Mouse (Mus musculus) midbrain, embryonic 12.5 days (tissue): Measurements from ENCODE around the gene Cpt1a. TPM values are rescaled to one million over a fixed set of nuclear protein-coding genes. Genes with fewer than 3 reads are reported as not detected.

ENCODE experiments used
- ATAC-seq: fragments of 200-750 bp; cut with Nextera tagmentation; 2 replicates; pipeline ENCODE4 v1.8.0; 2017; ENCODE audit warnings: low read depth, moderate TSS enrichment, moderate library complexity; ENCODE audit not compliant: low FRiP score
- H3K27ac ChIP-seq: fragments of 300-500 bp; sonication (generic); replicated peaks from 2 replicates; pipeline ENCODE4 v1.5.1; 2016; ENCODE audit warnings: mild to moderate bottlenecking
- H3K27me3 ChIP-seq: fragments of 300-500 bp; sonication (generic); 2 replicates; pipeline ENCODE4 v1.6.1; 2016; ENCODE audit warnings: mild to moderate bottlenecking
- H3K36me3 ChIP-seq: fragments of 300-500 bp; sonication (generic); 2 replicates; pipeline ENCODE4 v1.6.1; 2016
- H3K4me1 ChIP-seq: fragments of 300-500 bp; sonication (generic); 2 replicates; pipeline ENCODE4 v1.6.1; 2016
- H3K4me2 ChIP-seq: fragments of 300-500 bp; sonication (generic); replicated peaks from 2 replicates; pipeline ENCODE4 v1.6.1; 2016; ENCODE audit warnings: mild to moderate bottlenecking, moderate library complexity
- H3K4me3 ChIP-seq: fragments of 300-500 bp; sonication (generic); 2 replicates; pipeline ENCODE4 v1.5.1; 2016; ENCODE audit warnings: mild to moderate bottlenecking
- H3K9ac ChIP-seq: fragments of 300-500 bp; sonication (generic); replicated peaks from 2 replicates; pipeline ENCODE4 v1.6.1; 2016; ENCODE audit warnings: mild to moderate bottlenecking, moderate library complexity
- H3K9me3 ChIP-seq: fragments of 300-500 bp; sonication (generic); 2 replicates; pipeline ENCODE4 v1.6.1; 2016; ENCODE audit warnings: mild to moderate bottlenecking
- WGBS: fragments of 180-500 bp; shearing (Covaris S2); methylation state at CpG from one replicate; pipeline ENCODE4 v1.1.7; 2016; 5-methylcytosine and 5-hydroxymethylcytosine counted together
- polyA plus RNA-seq: library from polyadenylated mRNA; unstranded; fragments of >200 nt; fragmentation: Nextera tagmentation; extraction: Ambion mirVana; gene quantifications from 2 replicates; pipeline ENCODE4 v1.2.1, GENCODE M21; 2016

The Cpt1a gene
- polyA plus RNA-seq, 1 experiment from 2014 or later: 13.3 TPM

- H3K4me3 ChIP-seq: no peak overlapping the region
- H3K9ac ChIP-seq: no peak overlapping the region
- H3K4me1 ChIP-seq: no peaks in the 10 kb centered on the region
- H3K27ac ChIP-seq: no peak overlapping the region
- H3K4me2 ChIP-seq: no peak overlapping the region
- no peak for ATAC-seq
- H3K27me3 ChIP-seq: no peaks in the 10 kb centered on the region
- no peaks in the 10 kb centered on the region for H3K36me3 ChIP-seq
- H3K9me3 ChIP-seq: no peaks in the 10 kb centered on the region
- 64% methylated on average over 5 of the region's 5 CpGs for WGBS
These were observed 33.0 kb downstream of the Cpt1a start for GRCm38 (mm10) chr19:3355096-3355495.

- no peaks in the 10 kb centered on the region for H3K9me3 ChIP-seq
- WGBS: 68% methylated on average over 5 of the region's 5 CpGs
- H3K4me2 ChIP-seq: no peak overlapping the region
- no peaks in the 10 kb centered on the region for H3K27me3 ChIP-seq
- H3K36me3 ChIP-seq: no peaks in the 10 kb centered on the region
- ATAC-seq: no peak
- H3K27ac ChIP-seq: no peak overlapping the region
- no peaks in the 10 kb centered on the region for H3K4me1 ChIP-seq
- no peak overlapping the region for H3K9ac ChIP-seq
- H3K4me3 ChIP-seq: no peak overlapping the region
These were observed 34.4 kb downstream of the Cpt1a start for GRCm38 (mm10) chr19:3356516-3356915.

GRCm38 (mm10) chr19:3357620-3358019 is 35.5 kb downstream of the Cpt1a start:
- WGBS: 65% methylated on average over 4 of the region's 4 CpGs
- Histone ChIP-seq H3K27ac (no peak overlapping the region), H3K4me2 (no peak overlapping the region), H3K4me3 (no peak overlapping the region), H3K36me3 (no peaks in the 10 kb centered on the region), H3K4me1 (no peaks in the 10 kb centered on the region), H3K9me3 (no peaks in the 10 kb centered on the region), H3K9ac (no peak overlapping the region), H3K27me3 (no peaks in the 10 kb centered on the region)
- ATAC-seq: no peak

GRCm38 (mm10) chr19:3359841-3360588 is 37.9 kb downstream of the Cpt1a start:
- Histone ChIP-seq H3K4me1 (no peaks in the 10 kb centered on the region), H3K9ac (no peak overlapping the region), H3K9me3 (no peaks in the 10 kb centered on the region), H3K27me3 (no peaks in the 10 kb centered on the region), H3K4me3 (no peak overlapping the region), H3K4me2 (no peak overlapping the region), H3K36me3 (no peaks in the 10 kb centered on the region), H3K27ac (no peak overlapping the region)
- WGBS: 91% methylated on average over 13 of the region's 13 CpGs
- ATAC-seq: no peak

GRCm38 (mm10) chr19:3363510-3363909 is 41.4 kb downstream of the Cpt1a start:
- no peak overlapping the region for H3K4me3 ChIP-seq
- H3K4me2 ChIP-seq: no peak overlapping the region
- H3K4me1 ChIP-seq: no peaks in the 10 kb centered on the region
- H3K9me3 ChIP-seq: no peaks in the 10 kb centered on the region
- no peak for ATAC-seq
- H3K9ac ChIP-seq: no peak overlapping the region
- no peaks in the 10 kb centered on the region for H3K36me3 ChIP-seq
- H3K27ac ChIP-seq: no peak overlapping the region
- H3K27me3 ChIP-seq: no peaks in the 10 kb centered on the region
- WGBS: 87% methylated on average over 4 of the region's 4 CpGs

- no peak for ATAC-seq
- Histone ChIP-seq H3K4me3 (no peak overlapping the region), H3K4me1 (no peaks in the 10 kb centered on the region), H3K36me3 (no peaks in the 10 kb centered on the region), H3K9ac (no peak overlapping the region), H3K4me2 (no peak overlapping the region), H3K27me3 (no peaks in the 10 kb centered on the region), H3K9me3 (no peaks in the 10 kb centered on the region), H3K27ac (no peak overlapping the region)
- 92% methylated on average over 3 of the region's 3 CpGs for WGBS
These were observed 43.0 kb downstream of the Cpt1a start for GRCm38 (mm10) chr19:3365089-3365488.

- Histone ChIP-seq H3K9me3 (no peaks in the 10 kb centered on the region), H3K27me3 (no peaks in the 10 kb centered on the region), H3K9ac (no peak overlapping the region), H3K4me3 (no peak overlapping the region), H3K4me1 (no peaks in the 10 kb centered on the region), H3K27ac (no peak overlapping the region), H3K36me3 (no peaks in the 10 kb centered on the region), H3K4me2 (no peak overlapping the region)
- 91% methylated on average over 3 of the region's 3 CpGs for WGBS
- ATAC-seq: no peak
These were observed 46.1 kb downstream of the Cpt1a start for GRCm38 (mm10) chr19:3368276-3368675.

- no peak for ATAC-seq
- Histone ChIP-seq H3K9me3 (no peaks in the 10 kb centered on the region), H3K9ac (no peak overlapping the region), H3K4me3 (no peak overlapping the region), H3K36me3 (no peaks in the 10 kb centered on the region), H3K27ac (no peak overlapping the region), H3K27me3 (no peaks in the 10 kb centered on the region), H3K4me2 (no peak overlapping the region), H3K4me1 (no peaks in the 10 kb centered on the region)
- WGBS: 68% methylated on average over 12 of the region's 12 CpGs
These were observed 51.2 kb downstream of the Cpt1a start for GRCm38 (mm10) chr19:3373380-3373779.

- no peak overlapping the region for H3K4me3 ChIP-seq
- H3K27me3 ChIP-seq: no peaks in the 10 kb centered on the region
- WGBS: 63% methylated on average over 2 of the region's 2 CpGs
- no peak overlapping the region for H3K4me2 ChIP-seq
- no peak overlapping the region for H3K27ac ChIP-seq
- no peaks in the 10 kb centered on the region for H3K36me3 ChIP-seq
- no peak for ATAC-seq
- no peaks in the 10 kb centered on the region for H3K4me1 ChIP-seq
- H3K9ac ChIP-seq: no peak overlapping the region
- no peaks in the 10 kb centered on the region for H3K9me3 ChIP-seq
These were observed 51.9 kb downstream of the Cpt1a start for GRCm38 (mm10) chr19:3374028-3374427.

- no peak overlapping the region for H3K4me3 ChIP-seq
- H3K9ac ChIP-seq: no peak overlapping the region
- H3K27ac ChIP-seq: no peak overlapping the region
- no peaks in the 10 kb centered on the region for H3K9me3 ChIP-seq
- no peaks in the 10 kb centered on the region for H3K27me3 ChIP-seq
- H3K4me2 ChIP-seq: no peak overlapping the region
- no peaks in the 10 kb centered on the region for H3K36me3 ChIP-seq
- WGBS: 74% methylated on average over 7 of the region's 7 CpGs
- ATAC-seq: no peak
- H3K4me1 ChIP-seq: no peaks in the 10 kb centered on the region
These were observed 53.9 kb downstream of the Cpt1a start for GRCm38 (mm10) chr19:3375945-3376495.

- Histone ChIP-seq H3K4me2 (no peak overlapping the region), H3K4me3 (no peak overlapping the region), H3K4me1 (no peaks in the 10 kb centered on the region), H3K27ac (no peak overlapping the region), H3K9me3 (no peaks in the 10 kb centered on the region), H3K36me3 (no peaks in the 10 kb centered on the region), H3K27me3 (no peaks in the 10 kb centered on the region), H3K9ac (no peak overlapping the region)
- no peak for ATAC-seq
- WGBS: 29% methylated on average over 4 of the region's 4 CpGs
These were observed 55.0 kb downstream of the Cpt1a start for GRCm38 (mm10) chr19:3376966-3377715.

- 92% methylated on average over 3 of the region's 3 CpGs for WGBS
- H3K4me3 ChIP-seq: no peak overlapping the region
- H3K4me2 ChIP-seq: no peak overlapping the region
- H3K9me3 ChIP-seq: no peaks in the 10 kb centered on the region
- H3K27me3 ChIP-seq: no peaks in the 10 kb centered on the region
- no peak overlapping the region for H3K9ac ChIP-seq
- ATAC-seq: no peak
- no peak overlapping the region for H3K27ac ChIP-seq
- H3K4me1 ChIP-seq: no peaks in the 10 kb centered on the region
- no peaks in the 10 kb centered on the region for H3K36me3 ChIP-seq
These were observed 56.5 kb downstream of the Cpt1a start for GRCm38 (mm10) chr19:3378614-3379013.
